Mouse (Mus musculus) megakaryocyte, adult 5-6 weeks (primary cell): ENCODE measurements at regions not wholly inside any gene's neighbourhood (a gene's known extent, or its start where the extent isn't known, plus 50 kb on each side); places are given as distances from the start of the nearest gene placed in this dataset.
"Not testable (repeated sequence)": the region's sequence is repeated elsewhere in the genome, so short reads cannot be mapped to it uniquely, and the experiment has no call there.

Experiments
- ATAC-seq: 2 replicates; pipeline ENCODE4 v1.8.0; 2016; ENCODE audit warnings: mild to moderate bottlenecking, inconsistent platforms; ENCODE audit not compliant: poor library complexity, severe bottlenecking

DNA sequence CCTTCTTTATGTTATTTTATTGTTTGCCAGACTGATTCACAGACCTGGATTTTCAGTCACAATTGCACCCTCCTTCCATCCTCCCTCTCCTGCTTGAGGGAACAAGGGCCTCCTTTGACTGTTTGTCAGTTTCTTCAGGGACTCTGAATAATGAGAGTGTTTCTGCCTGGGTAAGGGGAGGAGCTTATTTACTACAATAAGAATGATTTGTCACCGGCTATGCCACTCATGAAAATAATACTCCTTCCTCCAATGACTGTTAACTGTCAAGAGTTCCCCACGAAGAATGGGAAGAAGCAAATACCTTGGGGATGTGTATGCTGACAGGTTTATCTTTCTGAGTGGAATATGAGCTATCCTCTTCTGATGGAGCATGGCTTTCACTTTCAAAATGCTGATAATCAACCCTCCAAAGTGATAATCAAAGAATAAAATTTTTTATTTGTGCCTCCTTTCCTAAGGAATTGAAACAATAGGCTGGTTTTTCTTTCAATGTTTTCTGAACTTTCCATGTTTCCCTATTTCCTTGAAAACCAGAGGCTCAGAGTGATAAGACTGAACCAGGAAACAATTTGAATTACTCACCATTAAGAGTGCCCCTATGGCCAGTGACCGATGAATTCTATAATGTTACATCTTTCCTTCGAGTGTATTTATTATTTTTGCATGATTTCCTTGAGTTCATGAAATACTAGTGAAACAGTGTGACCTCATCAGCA, 269.3 kb upstream of the Klf6 start:
- peak; percentile 78 for ATAC-seq

DNA sequence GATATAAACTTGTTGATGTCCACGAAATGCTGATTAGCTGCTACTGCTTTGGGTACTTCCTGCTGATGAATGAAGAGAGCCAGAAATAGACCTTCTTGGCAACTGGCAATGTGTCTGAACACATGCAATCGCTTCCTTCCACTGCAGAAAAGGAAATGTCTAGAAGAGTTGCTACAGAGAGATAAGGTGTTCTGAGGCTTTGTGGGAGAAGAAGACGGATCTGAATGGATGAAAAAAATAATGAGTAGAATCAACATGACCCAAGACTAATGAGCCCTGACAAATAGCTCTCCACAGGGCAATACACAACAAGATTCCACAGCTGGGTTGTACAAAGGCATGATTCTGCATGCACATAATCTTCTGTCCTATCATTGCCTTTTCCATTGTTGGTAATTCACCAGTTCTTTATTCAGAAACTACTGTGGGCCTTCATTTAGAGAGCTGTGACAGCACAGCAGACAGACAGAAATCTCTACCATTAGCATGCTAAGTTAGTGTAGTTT, 268.7 kb upstream of the Klf6 start:
- peak; percentile 84 for ATAC-seq

DNA sequence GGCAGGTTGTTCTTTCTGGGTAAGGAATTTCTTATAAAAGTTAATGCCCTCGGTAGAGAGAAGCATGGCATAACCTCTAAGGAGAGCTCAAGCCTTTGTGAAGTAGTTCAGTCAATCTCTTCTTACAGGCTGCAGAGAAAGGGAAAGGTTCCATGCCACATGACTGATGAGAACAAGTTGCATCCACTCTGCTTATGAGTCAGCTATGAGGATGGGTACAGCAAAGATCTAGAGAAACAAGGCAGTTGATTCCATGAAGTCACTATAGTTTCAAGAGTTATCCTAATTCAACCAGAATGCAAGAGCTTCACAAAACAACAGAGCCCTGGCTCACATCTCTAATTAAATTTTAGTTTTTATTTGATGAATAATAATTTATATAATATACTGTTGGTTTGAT, 259.6 kb upstream of the Klf6 start:
- ATAC-seq = no peak

DNA sequence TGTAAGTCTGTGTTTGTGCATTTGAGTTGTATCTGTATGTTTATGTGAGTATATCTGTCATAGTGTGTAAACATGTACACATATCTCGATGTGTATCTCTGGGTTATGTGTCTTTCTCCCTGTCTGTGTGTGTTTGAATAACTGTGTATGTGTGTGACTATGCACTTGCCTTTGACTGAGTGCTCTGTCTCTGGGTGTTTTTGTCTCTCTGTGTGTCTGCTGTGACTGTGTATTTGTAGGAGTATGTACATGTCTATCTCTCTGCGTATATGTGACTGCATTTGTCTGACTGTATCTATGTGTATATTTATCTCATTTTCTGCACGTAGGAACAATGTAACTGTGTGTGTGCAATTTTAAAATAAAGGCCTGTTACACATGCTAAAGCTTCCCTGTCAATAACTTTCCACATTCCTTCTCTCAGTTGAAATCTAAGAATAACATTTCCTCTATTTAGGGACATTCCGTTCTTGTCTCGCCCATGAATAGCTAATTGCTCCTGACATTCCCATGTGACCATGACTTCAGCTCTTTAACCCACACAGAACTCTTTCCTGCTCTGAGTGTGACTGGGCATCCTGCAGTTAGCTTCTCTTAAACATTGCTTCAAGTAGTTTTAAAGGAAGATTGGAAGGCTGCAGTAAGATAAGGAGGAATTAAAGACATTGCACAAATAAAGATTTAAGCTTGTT, 257.2 kb upstream of the Klf6 start:
- no peak for ATAC-seq

DNA sequence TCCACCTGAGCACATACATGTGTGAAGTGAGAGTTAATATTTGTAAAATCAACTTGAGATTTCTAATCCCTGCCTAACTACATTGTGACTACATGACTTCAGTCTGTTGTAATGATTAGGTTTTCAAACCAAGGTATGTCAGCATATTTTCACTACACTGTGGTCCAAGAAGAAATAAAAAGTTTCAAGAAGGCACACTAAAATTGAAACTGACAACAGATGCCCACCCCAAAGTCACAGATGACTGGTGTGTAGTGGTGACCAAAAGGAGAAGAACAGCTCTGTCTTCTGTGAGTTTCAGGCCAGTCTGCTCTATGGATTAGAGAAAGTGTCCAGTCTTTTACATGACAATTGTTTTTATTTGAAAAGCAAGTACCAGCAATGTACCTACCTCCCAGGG, 255.9 kb upstream of the Klf6 start:
- ATAC-seq = no peak

DNA sequence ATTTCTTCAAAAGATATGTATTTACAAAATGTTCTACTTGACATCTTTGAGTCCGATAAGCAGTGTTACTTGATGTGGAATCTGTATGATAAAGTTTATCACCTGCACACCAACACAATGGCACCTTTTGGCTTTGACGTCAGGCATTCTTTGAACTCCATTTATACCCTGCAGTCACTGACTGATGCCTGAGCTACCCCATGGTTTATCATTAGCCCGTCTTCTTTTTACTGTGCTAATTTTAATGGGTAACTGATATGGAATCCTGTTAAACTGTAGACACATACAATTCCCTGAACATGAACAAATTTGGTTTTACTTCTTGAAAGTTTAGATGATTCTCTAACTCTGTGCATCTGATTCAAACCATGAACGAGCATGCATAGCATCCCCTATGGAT, 253.8 kb upstream of the Klf6 start:
- ATAC-seq = no peak

DNA sequence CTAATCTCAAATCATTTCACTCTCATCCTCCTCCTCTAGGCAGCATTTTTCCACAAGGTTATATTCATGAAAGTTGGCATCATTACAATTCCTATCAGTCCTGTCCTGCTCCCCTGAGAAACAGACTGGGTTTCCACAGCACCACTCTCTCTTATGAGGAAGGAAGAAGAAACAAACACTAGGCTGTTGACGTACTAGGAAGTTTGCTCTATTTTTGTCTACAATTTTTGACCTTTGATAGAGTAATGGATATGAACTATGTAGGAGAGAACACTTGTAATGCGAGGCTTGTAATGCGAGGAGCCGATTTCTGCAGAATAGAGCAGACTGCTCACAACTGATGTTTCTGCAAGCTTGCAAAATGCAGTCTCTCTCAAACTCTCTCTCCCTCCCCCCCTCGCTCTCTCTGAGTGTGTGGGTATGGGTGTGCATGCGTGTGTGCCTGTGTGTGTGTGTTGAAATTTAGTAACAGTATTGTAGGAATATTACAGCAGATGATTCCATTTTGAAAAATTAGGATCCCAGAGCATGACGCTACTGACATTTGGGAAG, 247.0 kb upstream of the Klf6 start:
- peak; percentile 39; the same call in 1 of the 2 replicates for ATAC-seq

DNA sequence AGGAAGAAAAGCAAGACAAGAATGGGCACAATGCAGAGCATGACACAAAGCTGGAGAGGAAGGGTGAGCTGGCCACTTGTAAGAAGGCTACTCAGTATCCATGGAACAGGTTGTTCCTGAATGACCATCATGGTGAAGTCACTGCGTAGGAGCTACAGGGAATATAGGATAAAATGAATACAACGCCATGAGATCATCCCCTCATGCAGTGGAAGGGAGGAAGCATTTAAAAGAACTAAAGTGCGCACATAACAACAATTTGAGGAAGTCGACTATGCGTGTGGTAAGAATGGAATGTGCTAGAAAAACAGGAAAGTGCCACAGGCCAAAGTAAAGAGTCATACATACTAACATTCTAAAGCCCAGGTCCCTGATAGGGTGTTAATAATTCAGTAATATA, 246.4 kb upstream of the Klf6 start:
- peak; percentile 92 for ATAC-seq

DNA sequence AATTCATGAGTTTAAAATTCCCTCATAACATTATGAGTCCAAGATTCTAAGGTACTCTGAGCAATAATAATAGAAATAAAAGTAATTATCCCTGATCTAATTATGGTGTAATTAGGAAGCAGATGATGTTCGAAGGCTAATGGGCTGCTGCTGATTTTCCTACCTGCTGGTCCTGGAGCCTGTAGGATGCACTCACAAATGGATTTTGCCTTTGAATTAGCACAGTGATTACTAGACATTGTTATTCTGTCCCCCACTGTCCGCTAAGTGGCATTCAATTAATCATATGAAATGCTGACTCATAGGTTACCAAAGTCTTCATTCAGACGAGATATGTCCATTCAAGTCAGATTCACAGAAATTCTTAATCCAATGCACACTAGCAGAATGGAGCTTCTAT, 246.0 kb upstream of the Klf6 start:
- no peak for ATAC-seq

DNA sequence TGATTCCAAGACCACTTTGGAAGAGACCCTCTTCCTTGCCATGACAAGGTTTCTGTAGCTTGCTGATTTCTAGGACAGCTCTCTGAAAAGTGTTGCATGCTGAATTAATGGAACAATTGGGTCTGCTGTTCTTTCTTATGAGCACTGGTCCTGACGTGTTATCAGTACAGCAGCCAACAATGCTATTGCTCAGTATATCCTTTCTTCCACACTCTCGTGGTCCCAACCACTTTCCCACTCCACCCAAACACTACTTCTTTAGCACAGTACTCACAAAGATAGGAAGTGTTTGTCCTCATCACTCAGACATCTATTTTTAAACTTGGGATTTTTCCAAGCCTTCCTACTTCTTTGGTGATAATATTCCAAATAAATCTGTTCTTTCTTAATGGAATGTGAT, 233.2 kb upstream of the Klf6 start:
- ATAC-seq = no peak

DNA sequence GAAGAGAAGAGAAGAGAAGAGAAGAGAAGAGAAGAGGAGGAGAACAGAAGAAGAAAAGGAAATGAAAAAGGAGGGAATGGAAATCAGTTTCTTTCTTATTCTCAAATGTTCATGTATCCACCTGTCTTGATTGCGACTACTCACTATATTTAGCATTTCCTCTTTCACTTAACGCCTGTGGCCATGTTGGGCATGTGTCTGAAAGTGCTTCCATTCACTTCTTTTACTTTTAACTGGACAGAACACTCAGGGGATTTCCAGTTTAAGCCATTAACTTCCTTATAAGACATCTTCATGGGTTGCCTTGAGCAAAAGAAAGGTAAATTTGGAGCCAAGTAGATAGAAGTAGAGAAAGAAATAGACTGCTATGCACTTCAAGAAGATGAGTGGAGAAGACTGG, 226.3 kb upstream of the Klf6 start:
- ATAC-seq = peak; percentile 69

DNA sequence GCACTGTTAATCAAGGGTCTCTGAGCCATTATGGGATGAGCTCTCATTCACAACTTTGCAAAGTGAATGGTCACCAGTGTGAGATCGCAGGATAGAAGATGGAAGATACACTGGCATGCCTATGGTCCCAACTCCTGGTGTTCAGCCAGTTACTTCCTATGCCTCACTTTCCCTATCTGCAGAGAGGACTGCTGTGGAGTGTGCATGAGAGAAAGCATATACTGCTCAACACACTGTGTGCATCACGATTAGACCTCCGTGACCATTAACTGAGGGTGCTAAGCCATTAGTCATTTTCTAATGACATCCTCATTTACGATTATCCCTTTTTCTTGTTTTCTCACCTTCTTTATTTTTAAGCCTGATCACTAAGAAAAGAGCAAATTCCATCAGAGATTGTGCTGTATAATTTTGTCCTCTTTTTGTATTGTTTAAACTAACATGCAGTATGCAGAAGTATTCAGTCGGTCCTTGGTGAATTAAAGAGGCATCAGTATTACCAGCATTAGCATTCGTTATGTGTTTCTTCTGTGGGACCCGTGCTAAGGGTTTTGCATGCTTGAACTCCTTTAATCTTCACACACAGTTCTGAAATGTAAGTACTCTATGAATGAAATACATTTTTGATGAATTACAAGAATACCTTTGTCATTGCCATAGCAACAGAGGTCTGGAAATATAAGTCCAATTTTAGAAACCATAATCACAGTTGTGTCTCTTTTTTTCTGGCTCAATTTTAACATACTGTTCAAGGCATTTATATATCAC, 219.4 kb upstream of the Klf6 start:
- ATAC-seq = no peak

DNA sequence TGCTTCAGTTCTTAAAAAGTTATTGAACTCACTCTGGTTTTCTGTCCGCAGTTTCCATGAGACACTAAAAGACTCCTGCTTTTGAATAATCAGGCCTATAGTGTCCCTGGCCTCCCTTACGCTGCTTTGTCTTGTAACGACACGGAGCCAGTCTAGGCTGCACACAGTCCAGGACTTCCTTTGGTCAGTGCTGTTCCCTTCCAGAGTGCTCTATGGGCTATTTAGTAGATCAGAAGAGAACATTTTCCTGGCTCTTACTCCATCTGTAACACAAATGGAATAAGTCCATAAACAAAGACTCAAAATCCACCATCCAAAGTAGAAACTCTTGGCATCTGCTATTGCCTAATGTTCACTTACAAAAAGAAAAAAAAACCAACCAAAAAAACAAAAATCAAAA, 213.0 kb upstream of the Klf6 start:
- ATAC-seq = no peak

DNA sequence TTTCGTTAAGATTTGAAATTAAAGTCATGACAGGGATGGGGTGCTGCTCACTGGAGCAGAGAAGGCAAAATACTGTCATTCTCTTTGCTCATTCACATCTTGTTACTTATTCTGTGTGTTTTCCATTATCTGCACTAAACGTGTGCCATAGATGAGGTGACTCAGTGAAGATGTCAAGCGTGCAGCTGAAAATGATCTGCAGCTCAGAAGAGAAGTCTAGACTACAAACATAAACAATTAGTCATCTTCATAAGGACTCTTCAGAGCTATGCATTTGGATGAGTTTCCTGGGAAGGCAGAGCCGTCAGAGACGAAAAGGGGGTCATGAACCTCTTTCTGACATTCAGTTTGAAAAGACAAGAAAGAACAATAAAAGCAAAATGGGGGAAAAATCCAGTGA, 203.7 kb upstream of the Klf6 start:
- ATAC-seq = no peak

DNA sequence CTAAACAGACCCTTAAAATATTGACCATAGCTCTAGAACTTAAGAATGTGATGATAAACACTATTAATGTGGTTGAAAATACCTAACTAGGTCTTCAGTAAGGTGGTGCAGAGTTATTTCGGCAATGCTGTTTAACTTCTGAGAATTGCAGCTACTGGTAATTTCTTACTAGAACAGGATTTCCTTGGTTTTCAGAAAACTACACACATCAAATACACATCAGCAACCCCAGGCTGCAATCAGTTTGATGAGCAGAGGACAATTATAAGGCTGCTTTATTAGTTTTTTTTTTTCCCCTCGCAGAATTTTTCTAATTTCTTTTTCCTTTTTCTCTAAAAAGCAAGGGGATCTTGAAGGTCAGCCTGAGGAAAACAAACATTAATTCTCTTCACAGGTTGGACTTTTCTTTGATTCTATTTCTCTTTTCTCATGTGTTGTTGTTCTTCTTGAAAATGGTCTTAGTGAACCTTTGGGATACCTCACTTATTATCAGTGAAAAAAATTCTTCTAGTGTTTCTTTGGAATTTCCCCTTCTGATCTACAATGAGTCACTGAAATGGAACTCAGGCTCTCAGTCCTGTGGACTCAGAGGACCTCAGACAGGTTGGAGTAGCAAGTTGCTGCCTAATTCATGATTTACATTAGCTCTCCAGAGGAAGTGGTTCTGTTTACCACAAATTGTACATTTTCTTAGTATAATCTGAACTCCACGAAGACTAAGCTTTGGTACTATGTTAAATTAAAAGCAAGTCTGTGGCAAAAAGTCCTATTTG, 194.9 kb upstream of the Klf6 start:
- ATAC-seq = no peak

DNA sequence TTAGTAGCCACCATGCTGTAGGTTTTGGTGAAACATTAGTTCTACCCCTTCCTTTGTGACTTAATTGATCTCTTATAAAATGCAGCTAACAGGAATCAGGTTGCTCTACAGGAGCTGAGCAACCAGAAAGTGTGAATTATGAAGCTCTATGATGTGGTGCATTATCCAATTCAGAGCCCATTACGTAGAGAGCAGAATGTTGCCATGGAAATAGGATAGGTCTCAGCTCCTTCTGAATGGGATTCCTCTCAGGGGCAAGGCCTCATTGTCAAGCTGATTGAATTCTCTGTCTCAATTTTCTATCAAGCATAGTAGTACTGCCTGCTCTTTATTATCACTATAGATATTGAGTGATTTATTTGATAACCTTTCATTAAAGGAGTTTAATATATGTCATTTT, 185.6 kb upstream of the Klf6 start:
- no peak for ATAC-seq

DNA sequence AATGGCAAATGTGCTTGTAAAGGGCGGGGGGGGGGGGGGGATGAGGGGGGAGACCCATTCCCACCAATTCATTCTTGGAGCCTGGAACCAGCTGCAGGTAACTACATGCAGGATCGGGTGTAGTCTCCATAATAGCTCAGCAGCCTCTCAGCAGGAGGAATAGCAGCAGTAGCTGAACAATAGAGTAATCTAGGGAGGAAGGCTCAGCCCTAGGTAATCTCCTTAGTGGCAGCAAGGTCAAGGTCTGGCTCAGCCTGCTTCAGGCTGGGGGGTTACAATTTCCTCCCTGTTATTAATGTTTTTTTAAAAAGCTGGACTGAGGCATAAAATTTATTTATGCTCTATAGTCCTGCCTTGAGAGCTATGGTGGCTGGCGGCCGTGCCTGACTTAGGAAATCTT, 171.2 kb upstream of the Klf6 start:
- ATAC-seq = no peak

DNA sequence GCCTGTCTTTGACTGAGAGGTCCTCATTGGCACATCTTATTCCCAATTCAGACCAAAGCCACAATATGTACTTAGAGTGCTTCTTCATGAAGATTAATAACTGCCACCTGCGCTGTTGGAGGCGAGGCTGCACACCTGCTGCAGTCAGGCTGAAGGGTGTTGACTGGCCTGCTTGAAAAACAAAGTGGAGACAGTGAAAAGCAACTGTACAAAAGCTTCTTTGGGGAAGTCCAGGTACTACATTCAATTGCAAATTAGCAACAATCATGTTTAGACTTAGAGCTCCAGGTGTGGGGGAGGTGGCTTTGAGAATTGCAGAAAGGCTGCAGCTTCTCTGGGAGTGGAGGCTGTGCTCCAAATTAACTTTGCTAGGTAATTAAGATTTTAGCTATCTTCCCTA, 170.6 kb upstream of the Klf6 start:
- ATAC-seq = not testable (repeated sequence)

DNA sequence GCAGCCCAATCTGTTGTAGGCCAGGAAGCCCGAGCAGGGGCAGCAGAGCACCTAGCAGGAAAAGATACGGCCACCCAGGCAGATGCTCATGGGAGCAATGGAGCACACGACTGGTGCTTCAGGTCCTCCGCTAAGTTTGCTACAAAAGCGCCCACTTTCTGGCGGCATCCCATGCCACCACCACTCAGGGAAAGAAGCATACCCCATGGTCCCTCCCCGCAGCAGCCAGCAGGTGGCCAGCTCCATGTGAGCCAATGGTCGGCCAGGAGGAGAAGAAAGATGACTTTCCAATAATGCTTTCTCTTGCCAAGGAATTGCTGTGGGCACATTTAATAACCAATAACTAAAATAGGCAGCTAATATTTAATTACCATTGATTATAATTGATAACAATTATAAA, 166.7 kb upstream of the Klf6 start:
- peak; percentile 64 for ATAC-seq

DNA sequence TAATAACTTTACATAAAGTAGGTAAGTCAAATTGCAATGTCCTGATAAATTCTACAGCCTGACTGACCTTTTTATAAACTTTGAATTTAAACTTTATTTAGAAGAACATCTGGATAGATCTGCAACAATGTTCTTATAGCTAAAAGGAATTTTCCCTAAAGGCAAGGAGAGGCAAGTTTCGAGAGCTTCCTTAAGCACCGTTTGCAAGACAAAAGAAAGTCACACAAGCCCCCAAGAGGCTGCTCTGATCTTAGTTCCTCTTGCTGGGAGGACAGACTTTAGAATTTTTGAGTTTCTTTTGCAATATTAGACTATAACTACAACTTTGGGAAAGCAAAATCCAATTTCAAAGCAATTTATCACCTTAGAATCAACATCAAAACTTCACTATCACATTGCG, 165.7 kb upstream of the Klf6 start:
- not testable (repeated sequence) for ATAC-seq

DNA sequence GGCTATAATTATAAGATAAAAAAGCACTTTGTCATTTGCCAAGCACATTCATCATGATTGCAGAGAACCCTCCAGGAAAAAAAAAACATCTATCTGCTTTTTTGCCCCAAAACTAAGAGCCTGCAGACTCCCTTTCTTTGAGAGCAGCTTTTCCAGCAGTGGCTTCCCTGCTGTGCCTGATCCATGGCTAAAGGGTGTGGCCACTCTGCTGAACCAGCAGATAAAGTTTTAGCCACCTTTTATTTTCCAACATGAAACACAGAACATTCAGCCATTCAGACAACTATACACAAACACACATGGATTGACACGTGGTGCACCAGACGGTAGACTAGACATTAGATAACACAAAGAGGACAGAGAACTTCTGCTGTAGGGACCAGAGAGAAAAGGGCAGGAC, 164.9 kb upstream of the Klf6 start:
- ATAC-seq = no peak
